Comparison of ENCODE assay signal across 11 mouse cellular contexts in the genomic region with DNA sequence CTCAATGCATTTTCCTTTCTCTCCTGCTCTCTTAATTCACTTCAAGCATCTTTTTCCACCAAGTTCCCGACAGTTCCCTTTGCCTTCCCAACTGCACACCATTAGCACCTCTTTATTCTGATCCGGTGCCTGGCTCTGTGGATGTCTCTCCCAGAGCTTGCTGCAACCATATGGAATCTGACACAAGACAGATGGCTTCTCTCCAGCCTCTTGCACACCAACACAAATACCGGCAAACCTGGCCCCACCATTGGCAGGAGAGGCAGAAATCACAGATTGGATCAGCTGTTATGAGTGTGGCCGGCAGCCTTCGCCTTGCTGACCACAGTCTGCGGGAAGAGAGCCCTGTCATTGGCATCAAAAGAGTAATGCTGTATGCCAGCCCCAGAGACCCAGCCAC.
DNase-seq lines count a peak whose midpoint lies in the region; ATAC-seq and TF ChIP-seq lines count a peak whose summit lies in the region.
"Had no signal": no experiment of that assay in that cellular context is flagged by ENCODE, and none has a peak within 500 bp of the region (broad histone marks: within the 10 kb centered on the region; RNA-seq: fewer than 3 reads in every experiment).

No protein-coding gene starts in this region.

- no peaks in the 10 kb centered on the region for H3K9me3 ChIP-seq in lung, postnatal 0 days (ENCODE audit: low read length)
- H3K9me3 ChIP-seq in forebrain, embryonic 14.5 days (replicated peaks; ENCODE audit: control insufficient read depth, low read length), result no peaks in the 10 kb centered on the region
- no peaks in the 10 kb centered on the region for H3K9me3 ChIP-seq in limb, embryonic 14.5 days (ENCODE audit: control insufficient read depth, low read length)
- H3K9me3 ChIP-seq: neural tube, embryonic 12.5 days had no signal

- whole genome bisulfite sequencing in lung, postnatal 0 days, result 52% methylated on average over 6 of the region's 6 CpGs
- WGBS in forebrain, embryonic 14.5 days, result 57% methylated on average over 6 of the region's 6 CpGs
- WGBS in limb, embryonic 14.5 days, result 38% methylated on average over 6 of the region's 6 CpGs

- TF ChIP-seq EP300 in lung, postnatal 0 days (IDR thresholded peaks at IDR 0.05), result no peak

- no peaks in the 10 kb centered on the region for H3K4me1 ChIP-seq in lung, postnatal 0 days (ENCODE audit: insufficient read depth, low read depth, low read length)
- no peaks in the 10 kb centered on the region for H3K4me1 ChIP-seq in forebrain, embryonic 14.5 days (ENCODE audit: control insufficient read depth, insufficient read depth, low read length)
- no peaks in the 10 kb centered on the region; the same call in 1 of the 2 replicates for H3K4me1 ChIP-seq in limb, embryonic 14.5 days (ENCODE audit: control insufficient read depth, insufficient read depth, low read length)
- H3K4me1 ChIP-seq: embryonic facial prominence, embryonic 12.5 days; neural tube, embryonic 12.5 days had no signal

- DNase-seq in lung, postnatal 0 days (ENCODE audit: low spot score), result peak; percentile 33
- DNase-seq in lung, postnatal 14 days, result no peak
- peak; percentile 96 for DNase-seq in cerebellum, adult 9-10 months
- peak; percentile 79 for DNase-seq in forebrain, embryonic 14.5 days (ENCODE audit: low spot score)
- peak; percentile 61 for DNase-seq in limb, embryonic 14.5 days (ENCODE audit: low spot score)
- no peak for DNase-seq in kidney, postnatal 4 days
- DNase-seq in spleen, postnatal 36 days (ENCODE audit: low spot score in 2 of 2), result no peak
- DNase-seq: thymus, postnatal 25 days had no signal

- no peak overlapping the region for H3K27ac ChIP-seq in lung, postnatal 0 days (ENCODE audit: low read length)
- H3K27ac ChIP-seq in forebrain, embryonic 14.5 days (ENCODE audit: low read depth, low read length), result no peak overlapping the region
- no peak overlapping the region for H3K27ac ChIP-seq in limb, embryonic 14.5 days (replicated peaks; ENCODE audit: low read depth, low read length)
- H3K27ac ChIP-seq: embryonic facial prominence, embryonic 12.5 days; neural tube, embryonic 12.5 days had no signal

- H3K36me3 ChIP-seq in lung, postnatal 0 days (ENCODE audit: insufficient read depth, low read length), result no peaks in the 10 kb centered on the region
- H3K36me3 ChIP-seq in forebrain, embryonic 14.5 days (ENCODE audit: control insufficient read depth, insufficient read depth, low read length), result no peaks in the 10 kb centered on the region
- peaks cover 3% of the 10 kb centered on the region; the same call in 1 of the 2 replicates for H3K36me3 ChIP-seq in limb, embryonic 14.5 days (ENCODE audit: control insufficient read depth, insufficient read depth, low read length)
- H3K36me3 ChIP-seq: embryonic facial prominence, embryonic 12.5 days; neural tube, embryonic 12.5 days had no signal

- no peak for TF ChIP-seq POLR2A in limb, embryonic 14.5 days (IDR thresholded peaks at IDR 0.05; ENCODE audit: borderline replicate concordance, extremely low read depth, insufficient read depth, insufficient read length)

- no peak overlapping the region for H3K4me2 ChIP-seq in lung, postnatal 0 days (replicated peaks; ENCODE audit: low read depth, low read length)
- H3K4me2 ChIP-seq in forebrain, embryonic 14.5 days (ENCODE audit: low read length), result no peak overlapping the region
- H3K4me2 ChIP-seq in limb, embryonic 14.5 days (replicated peaks; ENCODE audit: low read depth, low read length, severe bottlenecking), result no peak overlapping the region
- H3K4me2 ChIP-seq: embryonic facial prominence, embryonic 12.5 days; neural tube, embryonic 12.5 days had no signal

- H3K27me3 ChIP-seq in lung, postnatal 0 days (replicated peaks; ENCODE audit: insufficient read depth, low read length), result no peaks in the 10 kb centered on the region
- H3K27me3 ChIP-seq in forebrain, embryonic 14.5 days (replicated peaks; ENCODE audit: control insufficient read depth, insufficient read depth, low read length), result no peaks in the 10 kb centered on the region
- no peaks in the 10 kb centered on the region for H3K27me3 ChIP-seq in limb, embryonic 14.5 days (ENCODE audit: control insufficient read depth, insufficient read depth, low read length)
- H3K27me3 ChIP-seq: embryonic facial prominence, embryonic 12.5 days; neural tube, embryonic 12.5 days had no signal

- TF ChIP-seq CTCF in lung, postnatal 0 days (IDR thresholded peaks at IDR 0.05), result no peak

- ATAC-seq in lung, postnatal 0 days, result peak; percentile 66
- ATAC-seq in forebrain, embryonic 14.5 days, result peak; percentile 85; the same call in 1 of the 2 replicates
- peak; percentile 57 for ATAC-seq in limb, embryonic 14.5 days (ENCODE audit: low FRiP score, low read depth)
- ATAC-seq: intestine, postnatal 0 days had no signal

- H3K4me3 ChIP-seq in lung, postnatal 0 days (ENCODE audit: low read depth, low read length), result no peak overlapping the region
- H3K4me3 ChIP-seq in forebrain, embryonic 14.5 days (ENCODE audit: low read depth, low read length), result no peak overlapping the region
- H3K4me3 ChIP-seq in limb, embryonic 14.5 days (replicated peaks; ENCODE audit: low read length), result no peak overlapping the region
- H3K4me3 ChIP-seq: embryonic facial prominence, embryonic 12.5 days; neural tube, embryonic 12.5 days had no signal

- no peak overlapping the region for H3K9ac ChIP-seq in lung, postnatal 0 days (replicated peaks; ENCODE audit: low read depth)
- no peak overlapping the region for H3K9ac ChIP-seq in forebrain, embryonic 14.5 days (ENCODE audit: low read length)
- H3K9ac ChIP-seq in limb, embryonic 14.5 days (ENCODE audit: low read depth, low read length, severe bottlenecking), result no peak overlapping the region
- H3K9ac ChIP-seq: embryonic facial prominence, embryonic 12.5 days; neural tube, embryonic 12.5 days had no signal

Comparison
In these comparisons a context has a peak if more than half of its experiments do, and no peak if none do; other contexts are left out.
1. DNase-seq: peak in lung, postnatal 0 days (single experiment), cerebellum, adult 9-10 months (single experiment), forebrain, embryonic 14.5 days (single experiment) and limb, embryonic 14.5 days (single experiment); none in lung, postnatal 14 days (single experiment), kidney, postnatal 4 days (0 of 2) and spleen, postnatal 36 days (0 of 2).
2. Peak in every context shown above with its lines, with median percentiles within 50 percentile points of each other: ATAC-seq.